Mouse (Mus musculus) gastrocnemius, postnatal 10 days (tissue): ENCODE measurements around the gene Slc1a2. TPM values are rescaled to one million over a fixed set of nuclear protein-coding genes. Genes with fewer than 3 reads are reported as not detected.
A peak's percentile ranks its signal among the peaks of the same experiment; 100 is the strongest.

Experiments used
- DNase-seq: peaks from one replicate; pipeline ENCODE4 v3.0.0; 2021; ENCODE audit warnings: mixed read lengths
- total RNA-seq, 2 experiments: library from RNA; stranded (reverse); gene quantifications; 2 replicates each; pipeline ENCODE4 v1.2.3; 2021

The Slc1a2 gene
- total RNA-seq, 2 experiments from 2014 or later: 2.3 to 2.4 TPM

DNA sequence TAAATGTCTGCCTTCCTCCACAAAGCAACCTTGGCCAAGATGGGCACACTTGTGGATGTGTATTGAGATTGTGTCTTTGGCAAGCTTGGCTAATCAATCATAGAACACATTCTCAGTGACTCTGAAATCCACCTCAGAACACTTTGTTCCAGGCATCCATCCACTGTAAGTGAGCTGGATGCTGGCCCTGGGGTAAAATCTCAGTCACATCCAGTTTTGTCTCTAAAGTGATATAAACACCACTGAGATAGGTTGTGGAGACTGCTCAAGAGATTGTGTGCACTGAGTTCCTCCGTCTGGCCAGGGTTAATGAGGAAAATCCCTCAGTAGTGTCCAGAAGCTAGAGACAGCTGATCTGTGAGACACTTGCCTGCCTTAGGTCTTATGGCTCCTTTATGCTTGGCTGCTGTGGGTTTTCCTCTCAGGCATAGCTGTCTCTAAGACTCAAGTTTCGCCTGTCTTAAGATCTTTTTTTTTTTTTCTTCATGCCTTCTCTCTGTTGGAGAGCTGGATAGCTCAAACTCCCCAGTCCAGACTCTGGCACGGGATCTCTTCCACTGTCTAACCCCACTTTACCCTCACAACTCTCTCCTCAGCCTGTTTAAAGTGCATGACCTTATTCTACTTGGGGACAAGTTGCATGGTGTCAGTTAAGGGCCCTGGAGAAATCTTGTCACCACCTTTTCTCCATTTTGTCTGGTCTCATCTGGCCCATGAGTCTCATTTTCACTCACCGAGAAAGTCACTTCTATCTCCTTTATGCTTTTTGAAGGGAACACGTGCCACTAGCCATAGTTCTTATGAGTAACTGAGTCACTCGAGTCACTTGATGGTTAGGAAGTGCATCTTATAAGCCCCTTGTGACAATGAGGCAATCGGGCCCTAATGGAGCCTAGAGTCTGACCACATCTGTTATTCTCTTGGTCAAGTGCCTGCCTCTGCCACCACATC, 54.5 kb downstream of the Slc1a2 start:
- DNase-seq: no peak

DNA sequence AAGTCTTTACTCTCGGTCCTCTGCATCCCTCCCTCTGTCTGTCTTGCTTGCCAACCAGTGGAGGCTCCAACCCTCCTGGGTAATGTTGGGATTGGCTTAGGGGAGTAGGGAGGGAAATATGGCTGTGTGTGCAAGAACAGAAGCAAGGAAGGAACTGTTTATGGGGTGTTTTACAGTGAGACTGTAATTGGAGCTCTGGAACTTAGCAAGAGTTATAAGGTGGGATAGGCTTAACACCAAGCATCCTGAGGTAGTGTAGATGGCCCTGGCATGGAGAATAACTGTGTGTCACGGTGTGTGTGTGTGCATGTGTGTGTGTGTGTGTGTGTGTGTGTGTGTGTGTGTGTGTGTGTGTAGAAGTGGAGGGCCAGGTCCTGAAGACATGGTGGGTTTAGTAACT, 55.9 kb downstream of the Slc1a2 start:
- DNase-seq: no peak

- no peak for DNase-seq
Observed at GRCm38 (mm10) chr2:102715754-102716153, 57.3 kb downstream of the Slc1a2 start.

DNA sequence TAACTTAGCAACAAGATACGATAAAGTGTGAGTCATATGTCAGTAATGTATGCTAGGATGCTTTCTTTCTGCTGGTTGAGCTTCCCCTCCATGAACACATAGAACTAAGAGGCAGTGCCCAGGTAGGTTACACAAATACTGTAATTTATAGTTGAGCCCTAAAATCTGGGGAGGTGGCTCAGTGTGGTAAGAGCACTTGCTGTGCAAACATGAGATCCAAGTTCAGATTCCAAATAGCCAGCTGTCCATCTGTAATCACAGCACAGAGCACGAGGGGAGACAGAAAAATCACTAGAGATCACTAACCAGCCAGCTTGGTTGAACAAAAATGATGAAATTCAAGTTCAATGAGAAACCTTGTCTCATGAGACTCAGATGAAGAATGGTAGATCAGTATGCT, 63.4 kb downstream of the Slc1a2 start:
- DNase-seq: no peak

DNA sequence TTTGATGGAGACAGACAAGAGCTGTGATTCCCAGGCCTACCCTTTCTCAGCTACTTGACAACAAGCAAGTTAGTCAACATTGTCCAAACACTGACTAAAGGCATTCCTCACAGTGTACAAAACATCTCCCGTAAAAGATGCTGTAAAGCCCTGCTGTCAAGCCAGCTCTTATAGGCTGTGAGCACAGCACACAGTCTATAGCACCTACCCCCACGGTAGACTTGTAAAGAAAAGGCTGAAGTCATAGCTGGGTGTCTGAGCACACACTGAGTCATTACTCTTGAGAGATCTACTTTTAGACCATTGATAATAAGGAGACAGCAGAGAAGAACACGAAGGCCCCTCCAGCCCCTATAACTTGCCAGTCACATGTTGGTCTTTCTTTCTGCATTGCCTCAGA, 66.6 kb downstream of the Slc1a2 start:
- no peak for DNase-seq

DNA sequence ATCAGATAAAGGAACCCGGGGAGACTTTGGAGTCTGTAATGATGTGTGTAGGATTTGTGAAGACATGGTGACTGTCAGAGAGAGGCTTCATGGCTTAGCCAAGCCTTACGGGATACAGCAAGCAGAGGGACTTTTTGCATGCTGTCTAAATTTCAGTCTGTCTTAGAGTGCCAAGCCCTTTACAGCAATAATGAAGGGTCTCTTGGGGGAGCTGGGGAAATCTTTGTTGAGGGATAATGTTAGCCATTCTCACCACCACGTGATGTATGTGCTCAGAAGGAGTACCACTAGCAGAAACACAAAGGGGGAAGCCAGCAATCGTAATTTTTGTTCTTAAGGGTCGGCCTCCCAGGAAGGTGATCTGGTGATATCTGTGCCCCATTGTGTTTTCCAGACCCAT, 71.9 kb downstream of the Slc1a2 start:
- DNase-seq: no peak

DNA sequence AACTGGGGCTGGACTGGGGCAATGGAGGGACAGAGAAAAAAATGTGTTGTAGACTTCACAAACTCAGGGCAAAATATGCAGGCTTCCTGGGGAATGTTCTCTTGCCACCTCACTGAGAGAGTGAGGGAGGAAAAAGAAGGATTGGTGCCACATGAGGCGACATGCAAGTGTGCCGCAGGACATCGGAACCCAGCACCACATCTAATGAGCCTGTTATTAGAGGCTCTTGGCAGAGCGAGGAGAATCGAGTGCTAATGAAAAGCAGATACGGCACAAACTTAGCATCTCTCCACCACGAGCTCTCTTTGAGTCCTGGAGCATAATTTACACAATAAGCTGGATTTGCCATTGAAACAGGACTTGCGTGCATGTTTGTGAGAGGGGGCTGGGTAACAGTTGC, 72.3 kb downstream of the Slc1a2 start:
- no peak for DNase-seq

GRCm38 (mm10) chr2:102733128-102733527, 74.7 kb downstream of the Slc1a2 start:
- DNase-seq: no peak

GRCm38 (mm10) chr2:102734055-102734454, 75.6 kb downstream of the Slc1a2 start:
- DNase-seq: no peak

DNA sequence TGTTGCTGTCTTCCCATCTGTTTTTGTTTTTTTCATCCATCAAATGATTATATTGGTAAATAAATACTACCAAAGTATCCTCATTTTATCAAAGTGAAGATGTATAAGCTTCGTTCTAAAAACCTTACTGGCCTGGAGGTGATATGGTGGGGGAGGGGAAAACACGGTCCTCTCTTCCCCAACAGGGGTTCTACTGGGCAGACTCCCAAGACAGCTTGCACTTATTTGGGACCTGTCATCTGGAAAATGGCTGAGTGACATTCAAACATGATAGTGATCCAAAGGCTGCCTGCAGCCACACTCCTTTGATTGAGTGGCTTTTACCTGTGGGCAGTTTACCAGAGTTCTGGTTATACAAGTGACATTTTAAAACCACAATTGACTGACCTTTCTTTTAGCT, 76.6 kb downstream of the Slc1a2 start:
- no peak for DNase-seq

DNA sequence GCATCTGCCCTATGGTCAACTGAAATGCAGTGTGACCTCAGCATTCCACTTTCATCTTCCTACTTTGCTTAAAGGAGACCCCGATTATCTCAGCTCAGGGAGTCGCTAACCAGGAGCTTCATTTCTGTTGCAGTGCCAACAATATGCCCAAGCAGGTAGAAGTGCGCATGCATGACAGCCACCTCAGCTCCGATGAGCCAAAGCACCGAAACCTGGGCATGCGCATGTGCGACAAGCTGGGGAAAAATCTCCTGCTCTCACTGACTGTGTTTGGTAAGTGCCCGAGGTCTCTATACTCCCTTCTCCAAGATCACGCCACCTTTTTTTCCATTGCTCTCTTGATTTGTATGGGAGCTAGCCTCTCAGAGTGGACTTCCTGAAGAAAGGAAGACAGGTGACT, 77.4 kb downstream of the Slc1a2 start:
- no peak for DNase-seq

DNA sequence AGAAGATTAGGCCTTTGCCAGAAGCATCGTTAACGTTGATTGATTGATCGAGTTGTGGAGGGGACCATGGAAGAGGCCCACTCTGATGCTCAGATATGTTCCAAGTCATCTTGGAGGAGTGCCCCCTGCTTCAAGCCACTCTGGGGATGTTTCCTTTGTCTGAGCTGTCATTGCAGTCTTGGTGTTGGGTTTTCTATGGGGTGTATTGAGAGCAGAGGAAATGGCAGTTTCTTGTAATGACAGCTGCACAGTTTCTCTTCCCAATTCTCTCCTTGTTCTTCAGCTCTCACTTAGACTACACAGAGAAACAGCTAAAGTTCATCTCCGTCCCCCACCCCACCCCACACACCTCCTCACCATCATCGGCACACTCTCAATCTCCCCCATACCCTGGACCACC, 78.0 kb downstream of the Slc1a2 start:
- no peak for DNase-seq

DNA sequence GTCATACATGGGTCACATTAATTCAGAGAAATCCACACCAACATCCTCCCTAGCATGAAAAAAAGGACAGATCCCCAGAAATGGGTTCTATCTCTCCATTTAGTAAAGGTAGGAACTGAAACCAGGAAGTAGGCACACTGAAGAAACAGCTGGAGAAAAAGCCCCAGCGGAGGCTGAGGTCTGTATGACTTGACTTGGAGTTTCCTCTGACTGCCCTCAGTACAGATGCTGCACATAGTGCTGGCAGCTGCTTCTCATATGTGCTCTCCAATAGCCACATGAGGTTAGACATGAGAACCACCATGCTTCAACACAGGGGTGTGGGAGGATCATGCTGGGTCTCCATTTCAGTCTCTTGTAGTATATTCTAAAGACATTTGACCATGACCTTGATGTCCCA, 80.4 kb downstream of the Slc1a2 start:
- no peak for DNase-seq

GRCm38 (mm10) chr2:102742685-102743084, 84.2 kb downstream of the Slc1a2 start:
- no peak for DNase-seq

GRCm38 (mm10) chr2:102743918-102744696, 85.6 kb downstream of the Slc1a2 start:
- peak; percentile 29 for DNase-seq

DNA sequence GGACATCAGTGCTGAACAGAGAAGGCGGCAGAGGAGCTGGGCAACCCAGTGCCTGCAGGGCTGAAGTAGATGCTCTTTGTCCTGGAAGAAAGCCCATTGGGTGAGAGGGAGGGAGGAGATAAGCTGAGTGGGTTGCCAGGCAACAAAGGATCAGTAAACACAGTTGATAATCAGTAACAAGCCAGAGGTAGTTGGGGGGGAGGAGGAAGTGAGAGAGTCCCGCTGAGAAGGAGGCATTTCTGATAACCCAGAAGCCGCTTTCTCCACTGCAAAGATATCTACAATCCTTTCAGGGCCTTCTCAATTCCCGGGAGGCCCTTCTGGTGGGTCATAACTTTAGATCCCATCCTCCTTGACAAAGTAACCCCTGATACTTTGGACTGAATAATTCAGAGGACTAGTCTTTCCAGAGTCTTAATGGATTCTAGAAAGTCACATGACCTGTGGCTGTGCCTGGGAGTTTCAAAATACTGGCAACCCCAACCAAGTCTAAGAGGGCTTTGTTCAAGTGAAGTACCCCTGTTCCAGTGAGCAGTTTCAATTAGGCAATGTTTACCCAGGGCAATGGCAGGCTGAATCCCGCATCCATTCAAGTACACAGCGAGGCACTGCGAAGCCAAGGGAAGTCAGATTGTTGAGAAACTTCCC, 86.9 kb downstream of the Slc1a2 start:
- no peak for DNase-seq

DNA sequence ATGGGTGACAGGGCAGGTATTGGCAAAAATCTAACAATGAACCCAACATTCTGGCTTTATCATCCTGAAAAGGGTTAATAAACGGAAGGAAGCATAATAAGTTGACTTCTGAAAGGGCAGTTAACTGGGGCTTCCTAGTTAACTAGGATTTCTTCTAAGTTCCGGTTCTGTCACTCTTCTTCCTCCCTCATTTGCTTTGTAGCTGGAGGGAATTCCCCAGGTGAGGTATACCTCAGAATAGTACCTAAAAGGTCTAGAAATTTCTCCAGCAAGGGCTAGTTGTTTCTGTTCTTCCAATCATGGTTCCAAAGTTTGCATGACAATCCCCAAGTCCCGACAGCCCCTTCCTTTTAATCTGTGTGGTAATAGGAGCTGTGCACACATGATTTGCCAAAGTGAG, 89.3 kb downstream of the Slc1a2 start:
- DNase-seq: no peak

DNA sequence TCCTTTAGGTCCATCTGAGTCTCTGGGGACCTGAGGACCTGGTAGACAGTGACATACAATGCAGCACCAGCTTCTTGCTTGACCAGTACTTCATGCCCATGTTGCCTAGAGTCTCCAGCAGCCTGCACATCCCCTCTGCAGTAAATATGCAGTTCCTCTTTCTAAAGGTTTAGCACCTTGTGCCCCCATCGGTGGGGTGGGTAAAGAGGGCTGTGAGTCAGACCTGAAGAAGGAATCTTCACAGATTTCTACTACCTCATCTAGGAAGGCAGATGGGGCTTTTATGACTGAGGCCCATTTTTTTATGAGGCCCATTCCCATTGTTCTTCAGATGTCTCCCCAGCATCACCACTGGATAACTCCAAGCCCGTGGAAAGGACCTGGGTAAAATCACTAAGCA, 91.5 kb downstream of the Slc1a2 start:
- DNase-seq: no peak

GRCm38 (mm10) chr2:102751846-102752245, 93.4 kb downstream of the Slc1a2 start:
- DNase-seq: no peak

GRCm38 (mm10) chr2:102757241-102757860, 98.9 kb downstream of the Slc1a2 start:
- no peak for DNase-seq

GRCm38 (mm10) chr2:102759479-102759878, 101.0 kb downstream of the Slc1a2 start:
- no peak for DNase-seq

DNA sequence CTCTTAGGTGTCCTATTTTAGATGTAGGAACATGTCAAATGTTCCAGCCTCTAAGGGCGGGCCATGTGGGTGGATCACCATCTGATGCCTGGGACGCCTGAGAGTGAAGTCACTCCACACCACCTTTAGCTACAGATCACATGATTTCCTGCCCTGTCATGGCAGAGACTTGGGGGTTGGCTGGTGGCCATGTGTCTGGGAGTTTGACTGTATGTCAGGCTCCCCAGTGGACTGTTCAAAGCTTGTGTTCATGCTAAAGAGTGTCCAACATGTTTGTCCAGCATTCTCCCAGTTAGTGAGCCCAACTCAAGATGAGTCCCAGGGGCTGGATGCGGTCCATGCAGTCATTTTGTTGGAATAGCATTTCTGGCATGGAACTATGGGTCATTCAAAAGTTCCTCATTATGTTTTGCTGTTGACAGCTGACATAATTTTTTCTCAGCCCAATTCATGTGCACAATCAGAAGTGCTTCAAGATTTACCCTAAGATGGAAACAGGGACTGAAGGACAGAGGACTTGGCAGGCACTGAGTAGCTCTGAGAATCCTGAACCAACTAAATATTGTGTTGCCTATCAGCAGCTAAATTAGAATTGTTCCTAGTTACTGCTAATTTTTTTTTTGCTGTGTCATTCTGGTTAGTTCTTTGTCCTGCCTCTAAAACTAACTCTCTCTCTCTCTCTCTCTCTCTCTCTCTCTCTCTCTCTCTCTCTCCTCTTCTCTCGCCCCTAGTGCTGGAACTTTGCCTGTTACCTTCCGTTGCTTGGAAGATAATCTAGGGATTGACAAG, 102.0 kb downstream of the Slc1a2 start:
- DNase-seq: peak; percentile 14
